Mouse (Mus musculus) embryo, embryonic 11 days (tissue): ENCODE data around the gene Ajap1.

ENCODE experiments used
- DNase-seq: peaks from one replicate; pipeline ENCODE4 v3.0.0-alpha.2; 2015

The Ajap1 gene

GRCm38 (mm10) chr4:153482459-153483338, at the start of gene Ajap1:
TSS of gene Ajap1 (minus strand) at chr4:153482811.
- peak; percentile 81 for DNase-seq

- DNase-seq: no peak
Measured at GRCm38 (mm10) chr4:153530536-153530935, 47.9 kb upstream of the Ajap1 start.

- DNase-seq: no peak
Measured at GRCm38 (mm10) chr4:153521601-153522000, 39.0 kb upstream of the Ajap1 start.

- no peak for DNase-seq
Measured at GRCm38 (mm10) chr4:153519888-153520287, 37.3 kb upstream of the Ajap1 start.

- no peak for DNase-seq
Measured at GRCm38 (mm10) chr4:153519289-153519688, 36.7 kb upstream of the Ajap1 start.

- DNase-seq: peak; percentile 21
Measured at GRCm38 (mm10) chr4:153515786-153516185, 33.2 kb upstream of the Ajap1 start.

GRCm38 (mm10) chr4:153514071-153514470, 31.5 kb upstream of the Ajap1 start:
- no peak for DNase-seq

GRCm38 (mm10) chr4:153511530-153511929, 28.9 kb upstream of the Ajap1 start:
- no peak for DNase-seq

- DNase-seq: no peak
Measured at GRCm38 (mm10) chr4:153501936-153502335, 19.3 kb upstream of the Ajap1 start.

GRCm38 (mm10) chr4:153492444-153492843, 9.8 kb upstream of the Ajap1 start:
- DNase-seq: no peak

GRCm38 (mm10) chr4:153489116-153489515, 6.5 kb upstream of the Ajap1 start:
- no peak for DNase-seq

- DNase-seq: no peak
Measured at GRCm38 (mm10) chr4:153485913-153486312, 3.3 kb upstream of the Ajap1 start.

GRCm38 (mm10) chr4:153484392-153484791, 1.8 kb upstream of the Ajap1 start:
- DNase-seq: peak; percentile 84

- DNase-seq: peak; percentile 39
Measured at GRCm38 (mm10) chr4:153481361-153482234, 1.0 kb downstream of the Ajap1 start.

GRCm38 (mm10) chr4:153480551-153481262, 1.9 kb downstream of the Ajap1 start:
- peak; percentile 88 for DNase-seq

GRCm38 (mm10) chr4:153479144-153479543, 3.5 kb downstream of the Ajap1 start:
- peak; percentile 41 for DNase-seq

- no peak for DNase-seq
Measured at GRCm38 (mm10) chr4:153473480-153474252, 8.9 kb downstream of the Ajap1 start.

- no peak for DNase-seq
Measured at GRCm38 (mm10) chr4:153469712-153470111, 12.9 kb downstream of the Ajap1 start.

GRCm38 (mm10) chr4:153459934-153460333, 22.7 kb downstream of the Ajap1 start:
- no peak for DNase-seq

- no peak for DNase-seq
Measured at GRCm38 (mm10) chr4:153459503-153459902, 23.1 kb downstream of the Ajap1 start.

- no peak for DNase-seq
Measured at GRCm38 (mm10) chr4:153458821-153459220, 23.8 kb downstream of the Ajap1 start.

- no peak for DNase-seq
Measured at GRCm38 (mm10) chr4:153453496-153453895, 29.1 kb downstream of the Ajap1 start.
